Mouse (Mus musculus): ENCODE results near the gene Nln.

DNA sequence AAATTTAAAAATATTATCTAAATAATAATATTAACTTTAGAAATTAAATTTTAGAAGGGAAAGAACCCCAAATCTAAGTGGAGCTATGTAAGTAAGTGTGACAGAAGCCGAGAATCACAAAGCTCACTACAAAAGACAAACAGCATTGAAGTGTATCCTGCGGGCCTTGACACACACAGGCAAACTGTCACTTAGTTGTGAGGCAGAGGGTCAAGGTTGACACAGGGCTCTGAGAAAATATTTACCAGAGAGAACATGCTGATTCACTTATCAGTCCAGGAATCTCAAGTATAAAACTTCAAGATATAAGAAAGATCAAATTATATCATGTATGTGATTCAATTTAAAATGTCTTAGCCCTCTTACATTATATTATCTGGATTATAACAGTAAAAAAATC lies 85.1 kb downstream of the Nln start:
- TF ChIP-seq CTCF (IDR thresholded peaks at IDR 0.05; ENCODE audit: extremely low read depth, insufficient read length, insufficient replicate concordance, low read depth, low read length) (no peak), POLR2A (IDR thresholded peaks at IDR 0.05; ENCODE audit: low read depth, low read length) (no peak)
